Mouse (Mus musculus) ovary, postnatal 36 days (tissue): ENCODE data around the gene Acp7.
A peak's percentile ranks its signal among the peaks of the same experiment; 100 is the strongest.

ENCODE experiments used
- DNase-seq: peaks from one replicate; pipeline ENCODE4 v3.0.0; 2022; ENCODE audit warnings: low spot score, mixed read lengths

Acp7 gene

GRCm38 (mm10) chr7:28601029-28601428, 30.1 kb downstream of the Acp7 start:
- peak; percentile 72 for DNase-seq

- DNase-seq: no peak
These were observed 32.2 kb downstream of the Acp7 start for GRCm38 (mm10) chr7:28598951-28599350.

GRCm38 (mm10) chr7:28597642-28598446, 33.3 kb downstream of the Acp7 start, which contains the start of the genes Samd4b and Pak4:
Samd4b (minus strand) TSS chr7:28598144.
Pak4 (minus strand) TSS chr7:28598185.
- peak; percentile 99 for DNase-seq

- no peak for DNase-seq
These were observed 33.9 kb downstream of the Acp7 start for GRCm38 (mm10) chr7:28597277-28597570.

GRCm38 (mm10) chr7:28596436-28597276, 34.5 kb downstream of the Acp7 start:
- DNase-seq: peak; percentile 37

- DNase-seq: no peak
These were observed 35.2 kb downstream of the Acp7 start for GRCm38 (mm10) chr7:28595751-28596435.

GRCm38 (mm10) chr7:28593206-28594111, 37.7 kb downstream of the Acp7 start:
- DNase-seq: no peak

- no peak for DNase-seq
These were observed 39.3 kb downstream of the Acp7 start for GRCm38 (mm10) chr7:28591862-28592261.

GRCm38 (mm10) chr7:28587644-28588043, 43.5 kb downstream of the Acp7 start:
- no peak for DNase-seq

GRCm38 (mm10) chr7:28586663-28587411, 44.3 kb downstream of the Acp7 start:
- DNase-seq: no peak

- DNase-seq: no peak
These were observed 46.1 kb downstream of the Acp7 start for GRCm38 (mm10) chr7:28585001-28585400.

- DNase-seq: no peak
These were observed 46.7 kb downstream of the Acp7 start for GRCm38 (mm10) chr7:28584468-28584867.

GRCm38 (mm10) chr7:28583570-28584344, 47.4 kb downstream of the Acp7 start:
- DNase-seq: no peak

- no peak for DNase-seq
These were observed 48.3 kb downstream of the Acp7 start for GRCm38 (mm10) chr7:28582841-28583240.

GRCm38 (mm10) chr7:28581721-28582120, 49.4 kb downstream of the Acp7 start:
- DNase-seq: no peak

GRCm38 (mm10) chr7:28579826-28580225, 51.3 kb downstream of the Acp7 start:
- no peak for DNase-seq

- no peak for DNase-seq
These were observed 52.5 kb downstream of the Acp7 start for GRCm38 (mm10) chr7:28578543-28579053.

GRCm38 (mm10) chr7:28577826-28578542, 53.1 kb downstream of the Acp7 start:
- peak; percentile 30 for DNase-seq
